Comparison of ENCODE assay signal across 8 mouse cellular contexts in genomic region chr17:46553926-46554325, GRCm38 (mm10). TPM values are rescaled to one million over a fixed set of nuclear protein-coding genes. Genes with fewer than 3 reads are reported as not detected.
A peak's percentile ranks its signal among the peaks of the same experiment; 100 is the strongest.
DNase-seq lines count a peak whose midpoint lies in the region; ATAC-seq and TF ChIP-seq lines count a peak whose summit lies in the region.

No protein-coding gene starts in this region.

- intact Hi-C loops in left cerebral cortex, postnatal 10 days (cut with DNase I) = loop anchor here (5.0 kb wide), 1 partner anchor 93 kb away; the partner anchor contains the start of genes Klc4 and Mrpl2

- peak; percentile 25; the same call in 1 of the 2 replicates for TF ChIP-seq POLR2A in embryonic fibroblast, embryonic 13.5 days (IDR thresholded peaks at IDR 0.05; ENCODE audit: low read depth, low read length)

- TF ChIP-seq CTCF in kidney, postnatal 0 days (IDR thresholded peaks at IDR 0.05; ENCODE audit: low read depth) = no peak
- TF ChIP-seq CTCF in embryonic fibroblast, embryonic 13.5 days (IDR thresholded peaks at IDR 0.05; ENCODE audit: borderline replicate concordance, insufficient read depth, low read length) = no peak

- H3K4me3 ChIP-seq in kidney, postnatal 0 days (replicated peaks; ENCODE audit: low read depth, low read length) = peak overlapping the region; percentile 79
- H3K4me3 ChIP-seq in embryonic fibroblast, embryonic 13.5 days (ENCODE audit: insufficient read depth, low read length) = peak overlapping the region; percentile 90
- peak overlapping the region; percentile 99 for H3K4me3 ChIP-seq in intestine, embryonic 15.5 days (replicated peaks)
- H3K4me3 ChIP-seq in neural tube, embryonic 13.5 days = peak overlapping the region; percentile 98

- no peak for DNase-seq in kidney, postnatal 0 days (ENCODE audit: low spot score)
- DNase-seq in kidney, postnatal 4 days = no peak
- DNase-seq in left cerebral cortex, adult 11 months (ENCODE audit: low spot score) = no peak
- no peak for DNase-seq in adrenal gland, postnatal 14 days
- DNase-seq in left cerebral cortex, postnatal 10 days (ENCODE audit: extremely low spot score in 1 of 2, low spot score in 2 of 2) = no peak

- H3K4me1 ChIP-seq in kidney, postnatal 0 days (replicated peaks; ENCODE audit: insufficient read depth, low read length) = peaks cover 28% of the 10 kb centered on the region
- H3K4me1 ChIP-seq in embryonic fibroblast, embryonic 13.5 days (ENCODE audit: control insufficient read depth, insufficient read depth, low read length) = peaks cover 2% of the 10 kb centered on the region; the same call in 1 of the 2 replicates
- H3K4me1 ChIP-seq in intestine, embryonic 15.5 days (replicated peaks) = peaks cover 31% of the 10 kb centered on the region
- H3K4me1 ChIP-seq in neural tube, embryonic 13.5 days (replicated peaks) = peaks cover 45% of the 10 kb centered on the region

- ATAC-seq in kidney, postnatal 0 days (replicated peaks; ENCODE audit: low FRiP score, low read depth) = no peak
- ATAC-seq in intestine, embryonic 15.5 days = no peak
- no peak for ATAC-seq in neural tube, embryonic 13.5 days (ENCODE audit: low read depth)

- no peak overlapping the region for H3K9ac ChIP-seq in kidney, postnatal 0 days (ENCODE audit: low read depth, low read length)
- peak overlapping the region; percentile 100 for H3K9ac ChIP-seq in intestine, embryonic 15.5 days
- H3K9ac ChIP-seq in neural tube, embryonic 13.5 days = peak overlapping the region; percentile 99

- 61% methylated on average over 3 of the region's 3 CpGs for WGBS in kidney, postnatal 0 days
- 54% methylated on average over 3 of the region's 3 CpGs for WGBS in intestine, embryonic 15.5 days
- WGBS in neural tube, embryonic 13.5 days = 74% methylated on average over 3 of the region's 3 CpGs

- H3K36me3 ChIP-seq in kidney, postnatal 0 days (ENCODE audit: insufficient read depth, low read length) = peaks cover 32% of the 10 kb centered on the region
- H3K36me3 ChIP-seq in intestine, embryonic 15.5 days = peaks cover 22% of the 10 kb centered on the region
- peaks cover 33% of the 10 kb centered on the region for H3K36me3 ChIP-seq in neural tube, embryonic 13.5 days

- H3K27me3 ChIP-seq in kidney, postnatal 0 days (ENCODE audit: insufficient read depth, low read length) = no peaks in the 10 kb centered on the region
- H3K27me3 ChIP-seq in intestine, embryonic 15.5 days (replicated peaks) = no peaks in the 10 kb centered on the region
- no peaks in the 10 kb centered on the region for H3K27me3 ChIP-seq in neural tube, embryonic 13.5 days

- no peak overlapping the region for H3K27ac ChIP-seq in kidney, postnatal 0 days
- H3K27ac ChIP-seq in embryonic fibroblast, embryonic 13.5 days (ENCODE audit: insufficient read depth, low read length) = peak overlapping the region; percentile 79
- peak overlapping the region; percentile 94 for H3K27ac ChIP-seq in intestine, embryonic 15.5 days
- H3K27ac ChIP-seq in neural tube, embryonic 13.5 days (replicated peaks) = no peak overlapping the region

- H3K4me2 ChIP-seq in kidney, postnatal 0 days (ENCODE audit: low read length) = peak overlapping the region; percentile 94
- peak overlapping the region; percentile 87 for H3K4me2 ChIP-seq in intestine, embryonic 15.5 days (replicated peaks)
- peak overlapping the region; percentile 94 for H3K4me2 ChIP-seq in neural tube, embryonic 13.5 days

- no peaks in the 10 kb centered on the region for H3K9me3 ChIP-seq in kidney, postnatal 0 days (replicated peaks; ENCODE audit: low read length)
- no peaks in the 10 kb centered on the region for H3K9me3 ChIP-seq in intestine, embryonic 15.5 days
- no peaks in the 10 kb centered on the region for H3K9me3 ChIP-seq in neural tube, embryonic 13.5 days

RNA-seq across cellular contexts. Expression of gene Srf, which starts 2.0 kb away (rescaled TPM):
- 5.5 and 6.0 TPM in 2 replicates for polyA plus RNA-seq in kidney, postnatal 0 days (2015; fragmentation: Nextera tagmentation; extraction: Ambion mirVana)
- 50.9 and 61.2 TPM in 2 replicates for polyA plus RNA-seq in embryonic fibroblast, embryonic 13.5 days (2011; ENCODE audit: insufficient read length, low read depth, missing spikeins)
- polyA plus RNA-seq in intestine, embryonic 15.5 days (2015; fragmentation: Nextera tagmentation; extraction: Ambion mirVana) = 7.6 and 8.9 TPM in 2 replicates
- polyA plus RNA-seq in neural tube, embryonic 13.5 days (2015; fragmentation: Nextera tagmentation; extraction: Ambion mirVana) = 4.7 and 5.4 TPM in 2 replicates
- 38.4 and 39.2 TPM in 2 replicates for total RNA-seq in adrenal gland, postnatal 14 days (2021)
- total RNA-seq in left cerebral cortex, postnatal 10 days (2021) = 10 to 100 TPM; 39.9 to 44.9 TPM

RNA-seq across cellular contexts. Expression of gene Cul9, which starts 7.7 kb away (rescaled TPM):
- polyA plus RNA-seq in kidney, postnatal 0 days (2015; fragmentation: Nextera tagmentation; extraction: Ambion mirVana) = 6.0 and 6.5 TPM in 2 replicates
- polyA plus RNA-seq in embryonic fibroblast, embryonic 13.5 days (2011; ENCODE audit: insufficient read length, low read depth, missing spikeins) = 5.7 and 8.6 TPM in 2 replicates
- 2.8 and 3.4 TPM in 2 replicates for polyA plus RNA-seq in intestine, embryonic 15.5 days (2015; fragmentation: Nextera tagmentation; extraction: Ambion mirVana)
- polyA plus RNA-seq in neural tube, embryonic 13.5 days (2015; fragmentation: Nextera tagmentation; extraction: Ambion mirVana) = 16.4 and 17.0 TPM in 2 replicates
- 17.1 and 20.7 TPM in 2 replicates for total RNA-seq in adrenal gland, postnatal 14 days (2021)
- 10 to 100 TPM; 41.7 to 43.5 TPM for total RNA-seq in left cerebral cortex, postnatal 10 days (2021)

RNA-seq across cellular contexts. Expression of gene Dnph1, which starts 57.4 kb away (rescaled TPM):
- 31.8 and 32.7 TPM in 2 replicates for polyA plus RNA-seq in kidney, postnatal 0 days (2015; fragmentation: Nextera tagmentation; extraction: Ambion mirVana)
- 7.2 and 9.9 TPM in 2 replicates for polyA plus RNA-seq in embryonic fibroblast, embryonic 13.5 days (2011; ENCODE audit: insufficient read length, low read depth, missing spikeins)
- polyA plus RNA-seq in intestine, embryonic 15.5 days (2015; fragmentation: Nextera tagmentation; extraction: Ambion mirVana) = 48.7 and 48.9 TPM in 2 replicates
- polyA plus RNA-seq in neural tube, embryonic 13.5 days (2015; fragmentation: Nextera tagmentation; extraction: Ambion mirVana) = 19.0 and 19.2 TPM in 2 replicates
- 5.3 and 7.8 TPM in 2 replicates for total RNA-seq in adrenal gland, postnatal 14 days (2021)
- 1 to 10 TPM; 6.0 to 6.2 TPM for total RNA-seq in left cerebral cortex, postnatal 10 days (2021)

Comparison
In these comparisons a context has a peak if more than half of its experiments do, and no peak if none do; other contexts are left out.
1. H3K27ac ChIP-seq: peak in embryonic fibroblast, embryonic 13.5 days (single experiment) and intestine, embryonic 15.5 days (single experiment); none in kidney, postnatal 0 days (single experiment) and neural tube, embryonic 13.5 days (single experiment).
2. Peak in every context shown above with its lines, with median percentiles within 50 percentile points of each other: H3K4me2 ChIP-seq and H3K4me3 ChIP-seq.